Mouse (Mus musculus) kidney, postnatal 0 days (tissue): Measurements from ENCODE around the gene Ager. TPM values are rescaled to one million over a fixed set of nuclear protein-coding genes. Genes with fewer than 3 reads are reported as not detected.
A peak's percentile ranks its signal among the peaks of the same experiment; 100 is the strongest.

Experiments
- ATAC-seq: fragments of 200-750 bp; cut with Nextera tagmentation; replicated peaks from 2 replicates; pipeline ENCODE4 v1.8.0; 2017; ENCODE audit warnings: low read depth, moderate number of reproducible peaks, moderate TSS enrichment, moderate library complexity; ENCODE audit not compliant: low FRiP score
- DNase-seq: peaks from one replicate; pipeline ENCODE4 v3.0.0-alpha.2; 2016; ENCODE audit warnings: low spot score
- H3K27ac ChIP-seq: fragments of 300-500 bp; sonication (generic); 2 replicates; pipeline ENCODE4 v1.5.1; 2014; ENCODE audit warnings: mild to moderate bottlenecking
- H3K27me3 ChIP-seq: fragments of 300-500 bp; sonication (generic); 2 replicates; pipeline ENCODE4 v1.6.1; 2014; ENCODE audit warnings: low read length, mixed read lengths; ENCODE audit not compliant: insufficient read depth
- H3K36me3 ChIP-seq: fragments of 300-500 bp; sonication (generic); 2 replicates; pipeline ENCODE4 v1.6.1; 2014; ENCODE audit warnings: low read length, mixed read lengths; ENCODE audit not compliant: insufficient read depth
- H3K4me1 ChIP-seq: fragments of 300-500 bp; sonication (generic); replicated peaks from 2 replicates; pipeline ENCODE4 v1.6.1; 2014; ENCODE audit warnings: antibody characterized with exemption, low read length, mixed read lengths; ENCODE audit not compliant: insufficient read depth
- H3K4me2 ChIP-seq: fragments of 300-500 bp; sonication (generic); 2 replicates; pipeline ENCODE4 v1.6.1; 2014; ENCODE audit warnings: mild to moderate bottlenecking, low read length, moderate library complexity, mixed read lengths
- H3K4me3 ChIP-seq: fragments of 300-500 bp; sonication (generic); replicated peaks from 2 replicates; pipeline ENCODE4 v1.5.1; 2014; ENCODE audit warnings: low read depth, low read length
- H3K9ac ChIP-seq: fragments of 300-500 bp; sonication (generic); 2 replicates; pipeline ENCODE4 v1.6.1; 2014; ENCODE audit warnings: low read depth, low read length
- H3K9me3 ChIP-seq: fragments of 300-500 bp; sonication (generic); replicated peaks from 2 replicates; pipeline ENCODE4 v1.6.1; 2016; ENCODE audit warnings: low read length, inconsistent platforms, mixed read lengths
- CTCF ChIP-seq: IDR thresholded peaks from 2 replicates; pipeline ENCODE4 v1.5.1; 2016; ENCODE audit warnings: antibody characterized with exemption, low read depth, mild to moderate bottlenecking, moderate library complexity
- WGBS: fragments of 180-500 bp; shearing (Covaris S2); extraction: QIAGEN DNeasy Blood & Tissue Kit; methylation state at CpG from one replicate; pipeline ENCODE4 v1.1.7; 2014; 5-methylcytosine and 5-hydroxymethylcytosine counted together
- polyA plus RNA-seq: library from polyadenylated mRNA; unstranded; fragments of >200 nt; fragmentation: Nextera tagmentation; extraction: Ambion mirVana; gene quantifications from 2 replicates; pipeline ENCODE4 v1.2.1, GENCODE M21; 2015

Gene Ager
- polyA plus RNA-seq, 1 experiment from 2014 or later, result 7.4 TPM

DNA sequence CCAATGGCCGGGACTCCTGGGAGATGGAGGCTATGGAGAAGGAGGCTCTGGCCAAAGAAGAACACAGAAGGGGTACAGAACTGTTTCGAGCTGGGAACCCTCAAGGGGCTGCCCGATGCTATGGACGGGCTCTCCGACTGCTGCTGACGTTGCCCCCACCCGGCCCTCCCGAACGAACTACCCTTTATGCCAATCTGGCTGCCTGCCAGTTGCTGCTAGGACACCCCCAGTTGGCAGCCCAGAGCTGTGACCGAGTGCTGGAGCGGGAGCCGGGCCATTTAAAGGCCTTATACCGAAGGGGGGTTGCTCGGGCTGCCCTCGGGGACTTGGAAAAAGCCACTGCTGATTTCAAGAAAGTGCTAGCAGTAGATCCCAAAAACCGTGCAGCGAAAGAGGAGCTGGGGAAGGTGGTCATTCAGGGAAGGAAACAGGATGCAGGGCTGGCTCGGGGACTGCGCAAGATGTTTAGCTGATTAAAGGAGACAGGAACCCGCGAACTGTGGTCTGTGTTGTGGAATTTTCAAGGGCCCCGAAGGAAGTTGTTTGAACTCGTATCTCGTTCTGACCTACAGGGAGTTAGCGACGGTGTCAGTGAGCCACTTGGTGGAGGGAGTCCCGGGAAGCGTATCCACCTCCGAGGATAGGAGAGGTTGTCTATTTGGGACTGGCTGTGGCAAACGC, 48.3 kb downstream of the Ager start:
- no peak for ATAC-seq
- Histone ChIP-seq H3K9me3 (no peaks in the 10 kb centered on the region), H3K27me3 (no peaks in the 10 kb centered on the region), H3K4me1 (peaks cover 19% of the 10 kb centered on the region), H3K9ac (no peak overlapping the region), H3K27ac (no peak overlapping the region), H3K36me3 (peaks cover 18% of the 10 kb centered on the region; the same call in 1 of the 2 replicates), H3K4me2 (peak overlapping the region; percentile 77), H3K4me3 (no peak overlapping the region)
- TF ChIP-seq CTCF, result no peak
- no peak for DNase-seq
- 87% methylated on average over 30 of the region's 30 CpGs for WGBS

- H3K9ac ChIP-seq, result peak within 1 kb of the TSS; percentile 85
- under 1% methylated on average over 60 of the region's 66 CpGs for WGBS
- peak within 1 kb of the TSS; percentile 83 for H3K4me2 ChIP-seq
- no peak; the same call in 1 of the 2 replicates for TF ChIP-seq CTCF
- H3K4me1 ChIP-seq, result peaks cover 15% of the 10 kb centered on the region
- H3K27ac ChIP-seq, result peak within 1 kb of the TSS; percentile 69
- DNase-seq (peak; percentile 99), ATAC-seq (peak; percentile 96)
- H3K4me3 ChIP-seq, result peak within 1 kb of the TSS; percentile 99
- no peaks in the 10 kb centered on the region for H3K27me3 ChIP-seq
- H3K36me3 ChIP-seq, result peaks cover 29% of the 10 kb centered on the region
- H3K9me3 ChIP-seq, result no peaks in the 10 kb centered on the region
Observed at GRCm38 (mm10) chr17:34646906-34647787, 49.5 kb downstream of the Ager start, which contains the start of gene Atf6b. Gene Atf6b (plus strand): TSS chr17:34647146.

- no peak for TF ChIP-seq CTCF
- DNase-seq (no peak), ATAC-seq (no peak)
- Histone ChIP-seq H3K27ac (no peak overlapping the region), H3K27me3 (no peaks in the 10 kb centered on the region), H3K9me3 (no peaks in the 10 kb centered on the region), H3K9ac (no peak overlapping the region), H3K36me3 (peaks cover 39% of the 10 kb centered on the region), H3K4me3 (0 out of 2 replicates have a peak overlapping the region, but pooled peaks have one; percentile 99), H3K4me2 (peak overlapping the region; percentile 83; the same call in 1 of the 2 replicates), H3K4me1 (peaks cover 15% of the 10 kb centered on the region)
- 70% methylated on average over 16 of the region's 16 CpGs for WGBS
Observed at GRCm38 (mm10) chr17:34648141-34648890, 50.7 kb downstream of the Ager start.

- ATAC-seq (no peak), DNase-seq (no peak)
- no peaks in the 10 kb centered on the region for H3K27me3 ChIP-seq
Observed at GRCm38 (mm10) chr17:34649106-34649864, 51.6 kb downstream of the Ager start.

More at GRCm38 (mm10) chr17:34649106-34649864, 51.6 kb downstream of the Ager start:
- 85% methylated on average over 18 of the region's 18 CpGs for WGBS
- TF ChIP-seq CTCF, result no peak
- Histone ChIP-seq H3K9ac (no peak overlapping the region), H3K4me2 (no peak overlapping the region), H3K27ac (no peak overlapping the region), H3K9me3 (no peaks in the 10 kb centered on the region), H3K36me3 (peaks cover 40% of the 10 kb centered on the region), H3K4me1 (peaks cover 15% of the 10 kb centered on the region), H3K4me3 (no peak overlapping the region)

Other genes starting within 250 kb of the Ager start
- gene Btnl2, start 243.0 kb upstream of the Ager start, polyA plus RNA-seq, result 0.04 TPM in 1 of 2 replicates, not detected in the other
- not detected in 2 replicates for gene Btnl1, start 220.7 kb upstream of the Ager start, polyA plus RNA-seq
- 1.2 and 1.4 TPM in 2 replicates for gene BC051142, start 199.0 kb upstream of the Ager start, polyA plus RNA-seq
- not detected in 2 replicates for gene Btnl4, start 120.5 kb upstream of the Ager start, polyA plus RNA-seq
- not detected in 2 replicates for gene Btnl6, start 80.5 kb upstream of the Ager start, polyA plus RNA-seq
- 6.8 and 10.6 TPM in 2 replicates for gene Notch4, start 33.6 kb upstream of the Ager start, polyA plus RNA-seq
- 28.5 and 29.5 TPM in 2 replicates for gene Gpsm3, start 8.1 kb upstream of the Ager start, polyA plus RNA-seq
- gene Pbx2, start 6.6 kb upstream of the Ager start, polyA plus RNA-seq, result 13.0 and 13.2 TPM in 2 replicates
- gene Rnf5, start 5.8 kb downstream of the Ager start, polyA plus RNA-seq, result 154 and 177 TPM in 2 replicates
- gene Agpat1, start 6.4 kb downstream of the Ager start, polyA plus RNA-seq, result 56.1 and 58.6 TPM in 2 replicates
- 5.9 and 6.6 TPM in 2 replicates for gene Egfl8, start 18.1 kb downstream of the Ager start, polyA plus RNA-seq
- gene Ppt2, start 30.6 kb downstream of the Ager start, polyA plus RNA-seq, result 62.9 and 65.5 TPM in 2 replicates
- gene Prrt1, start 31.7 kb downstream of the Ager start, polyA plus RNA-seq, result 0.36 and 0.55 TPM in 2 replicates
- 16.4 and 18.6 TPM in 2 replicates for gene Fkbpl, start 46.9 kb downstream of the Ager start, polyA plus RNA-seq
- gene Atf6b, start 49.3 kb downstream of the Ager start, polyA plus RNA-seq, result 62.0 and 65.8 TPM in 2 replicates
- 0.19 and 0.26 TPM in 2 replicates for gene Tnxb, start 72.7 kb downstream of the Ager start, polyA plus RNA-seq
- 0.22 and 0.41 TPM in 2 replicates for gene C4b, start 146.0 kb downstream of the Ager start, polyA plus RNA-seq
- 0.13 and 0.20 TPM in 2 replicates for gene Cyp21a1, start 206.7 kb downstream of the Ager start, polyA plus RNA-seq
- gene Stk19, start 239.1 kb downstream of the Ager start, polyA plus RNA-seq, result 30.3 and 30.8 TPM in 2 replicates
- gene Dxo, start 239.2 kb downstream of the Ager start, polyA plus RNA-seq, result 48.2 and 49.7 TPM in 2 replicates